Mouse (Mus musculus) NIH3T3 (cell line): ENCODE measurements at regions not wholly inside any gene's neighbourhood (a gene's known extent, or its start where the extent isn't known, plus 50 kb on each side); places are given as distances from the start of the nearest gene placed in this dataset.

Source experiments
- DNase-seq: peaks from one replicate; pipeline ENCODE4 v3.0.0-alpha.2; 2012; ENCODE audit warnings: low read depth

- no peak for DNase-seq
Observed at GRCm38 (mm10) chr17:68223170-68223569, 50.4 kb upstream of the L3mbtl4 start.
